Mouse (Mus musculus): Measurements from ENCODE around the gene Prpf8. TPM values are rescaled to one million over a fixed set of nuclear protein-coding genes. Genes with fewer than 3 reads are reported as not detected.
A peak's percentile ranks its signal among the peaks of the same experiment; 100 is the strongest.

Gene Prpf8
- polyA plus RNA-seq, 1 experiment from 2014 or later, result 81.6 TPM

DNA sequence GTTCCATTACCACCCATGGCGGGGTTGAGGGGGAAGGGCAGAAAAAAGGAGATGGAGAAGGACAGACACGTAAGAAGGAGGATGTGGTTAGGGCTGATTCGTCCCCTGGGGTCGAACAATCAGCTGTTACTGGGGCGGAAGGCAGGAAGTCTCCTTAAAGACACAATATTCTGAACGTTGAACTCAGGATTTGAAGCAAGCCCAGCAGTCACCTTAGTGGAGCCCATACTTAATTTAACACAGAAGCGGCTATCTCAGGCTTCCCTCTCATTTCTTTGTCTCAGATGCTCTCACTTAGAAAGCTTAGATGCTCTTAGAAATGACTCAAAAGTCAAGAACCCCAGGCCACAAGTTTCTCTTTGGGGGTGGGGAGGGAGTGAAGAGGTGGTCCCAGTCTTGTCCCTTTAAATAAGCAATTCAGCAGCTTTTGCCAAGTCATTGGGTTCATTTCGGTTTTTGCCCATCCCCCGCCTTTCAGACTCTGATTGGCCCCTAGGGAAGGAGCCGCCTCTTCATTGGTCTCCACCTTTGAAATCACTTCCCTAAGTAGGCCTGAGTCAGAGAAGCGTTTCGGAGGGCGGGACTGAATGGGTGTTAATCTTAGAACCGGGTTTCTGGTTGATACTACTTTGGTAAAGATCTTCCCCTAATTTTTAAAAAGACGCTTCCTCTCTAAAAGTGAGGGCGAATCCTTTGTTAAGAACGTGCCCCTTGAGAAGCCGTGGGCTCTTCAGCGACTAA lies 26.3 kb upstream of the Prpf8 start:
- H3K4me1 ChIP-seq, result peaks cover 29% of the 10 kb centered on the region
- no peak for ATAC-seq (ENCODE audit: low FRiP score, low read depth)
- H3K27ac ChIP-seq (replicated peaks), result peak overlapping the region; percentile 71
- H3K4me2 ChIP-seq (replicated peaks), result peak overlapping the region; percentile 80
- 3% methylated on average over 19 of the region's 19 CpGs for WGBS
- H3K27me3 ChIP-seq, result no peaks in the 10 kb centered on the region
- H3K9ac ChIP-seq (replicated peaks), result peak overlapping the region; percentile 52
- peak overlapping the region; percentile 67 for H3K4me3 ChIP-seq
- H3K9me3 ChIP-seq, result no peaks in the 10 kb centered on the region
- H3K36me3 ChIP-seq, result peaks cover 5% of the 10 kb centered on the region; the same call in 1 of the 2 replicates

- peak within 1 kb of the TSS; percentile 80 for H3K4me2 ChIP-seq (replicated peaks)
- under 1% methylated on average over 46 of the region's 46 CpGs for WGBS
- H3K4me1 ChIP-seq, result peaks cover 29% of the 10 kb centered on the region
- no peaks in the 10 kb centered on the region for H3K27me3 ChIP-seq
- H3K9me3 ChIP-seq, result no peaks in the 10 kb centered on the region
- peak within 1 kb of the TSS; percentile 71 for H3K27ac ChIP-seq (replicated peaks)
- peak within 1 kb of the TSS; percentile 73 for H3K9ac ChIP-seq (replicated peaks)
- peak within 1 kb of the TSS; percentile 67 for H3K4me3 ChIP-seq
- peaks cover 11% of the 10 kb centered on the region for H3K36me3 ChIP-seq
- ATAC-seq (ENCODE audit: low FRiP score, low read depth), result peak; percentile 96
Measured at GRCm38 (mm10) chr11:75460844-75461742, 25.5 kb upstream of the Prpf8 start, which contains the start of gene Tlcd2. Gene Tlcd2, plus strand, starts transcription at chr11:75461715.

DNA sequence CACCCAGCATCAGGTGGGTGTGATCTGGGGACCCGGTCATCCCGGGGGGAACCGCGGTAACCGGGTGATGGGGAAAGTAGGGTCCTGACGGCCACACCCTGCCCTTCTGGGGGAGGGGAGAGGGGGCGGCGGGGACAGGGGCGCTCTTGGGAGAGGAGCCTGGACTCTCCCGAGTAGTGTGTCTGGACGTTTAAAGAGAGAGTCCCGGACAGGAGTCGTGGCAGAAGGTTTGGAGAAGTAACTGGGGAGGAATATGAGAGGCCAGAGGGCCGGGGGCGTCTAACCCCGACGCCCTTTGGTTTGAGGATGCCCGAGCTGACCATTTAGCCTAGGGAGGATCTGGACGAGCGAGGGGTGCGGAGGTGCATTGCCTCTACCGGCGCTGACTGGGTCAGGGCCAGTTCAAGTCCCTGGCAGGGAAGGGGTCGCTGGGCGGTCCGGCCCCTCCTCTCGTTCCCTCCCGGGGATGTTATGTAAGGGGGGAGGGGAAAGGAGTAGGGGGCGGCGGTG lies 24.8 kb upstream of the Prpf8 start:
- H3K4me2 ChIP-seq (replicated peaks), result peak overlapping the region; percentile 80
- peak; percentile 7; the same call in 1 of the 2 replicates for ATAC-seq (ENCODE audit: low FRiP score, low read depth)
- H3K4me3 ChIP-seq, result peak overlapping the region; percentile 67
- peaks cover 29% of the 10 kb centered on the region for H3K4me1 ChIP-seq
- under 1% methylated on average over 28 of the region's 30 CpGs for WGBS
- no peaks in the 10 kb centered on the region for H3K27me3 ChIP-seq
- peak overlapping the region; percentile 31; the same call in 1 of the 2 replicates for H3K27ac ChIP-seq (replicated peaks)
- H3K9me3 ChIP-seq, result no peaks in the 10 kb centered on the region
- peak overlapping the region; percentile 73 for H3K9ac ChIP-seq (replicated peaks)
- peaks cover 11% of the 10 kb centered on the region for H3K36me3 ChIP-seq

DNA sequence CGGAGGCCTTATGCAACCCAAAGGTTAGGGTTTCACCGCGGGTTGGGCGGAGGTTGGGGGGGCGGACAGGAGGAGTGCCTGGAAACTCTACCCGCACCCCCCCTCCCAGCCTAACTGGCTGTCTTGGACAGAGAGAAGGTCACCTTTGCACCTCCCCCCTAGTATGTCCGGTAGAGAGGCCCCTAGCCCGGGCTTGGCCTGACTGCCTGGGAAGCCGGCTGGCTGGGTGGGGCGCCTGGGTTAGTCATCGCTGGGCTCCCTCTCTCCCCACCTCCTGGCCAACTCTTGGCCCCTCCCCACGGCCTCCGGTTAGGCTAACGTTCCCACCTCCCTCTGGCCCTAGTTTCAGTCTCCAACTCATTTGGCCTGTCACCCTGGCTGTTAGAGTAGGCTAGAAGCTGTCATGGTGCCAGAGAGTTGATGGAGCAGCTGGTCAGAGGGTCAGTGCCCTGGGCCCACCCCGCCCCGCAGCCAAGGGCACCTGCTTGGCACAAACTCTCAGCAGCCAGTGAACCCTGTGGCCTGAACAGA lies 24.3 kb upstream of the Prpf8 start:
- WGBS, result 6% methylated on average over 13 of the region's 16 CpGs
- H3K9me3 ChIP-seq, result no peaks in the 10 kb centered on the region
- peak overlapping the region; percentile 73 for H3K9ac ChIP-seq (replicated peaks)
- 0 out of 2 replicates have a peak, but pooled peaks cover under 1% of the 10 kb centered on the region for H3K27me3 ChIP-seq
- ATAC-seq (ENCODE audit: low FRiP score, low read depth), result no peak
- peak overlapping the region; percentile 80 for H3K4me2 ChIP-seq (replicated peaks)
- peak overlapping the region; percentile 67 for H3K4me3 ChIP-seq
- H3K36me3 ChIP-seq, result peaks cover 11% of the 10 kb centered on the region
- peak overlapping the region; percentile 31; the same call in 1 of the 2 replicates for H3K27ac ChIP-seq (replicated peaks)
- H3K4me1 ChIP-seq, result peaks cover 29% of the 10 kb centered on the region

GRCm38 (mm10) chr11:75462865-75463336 lies 23.7 kb upstream of the Prpf8 start:
- no peak overlapping the region for H3K9ac ChIP-seq (replicated peaks)

DNA sequence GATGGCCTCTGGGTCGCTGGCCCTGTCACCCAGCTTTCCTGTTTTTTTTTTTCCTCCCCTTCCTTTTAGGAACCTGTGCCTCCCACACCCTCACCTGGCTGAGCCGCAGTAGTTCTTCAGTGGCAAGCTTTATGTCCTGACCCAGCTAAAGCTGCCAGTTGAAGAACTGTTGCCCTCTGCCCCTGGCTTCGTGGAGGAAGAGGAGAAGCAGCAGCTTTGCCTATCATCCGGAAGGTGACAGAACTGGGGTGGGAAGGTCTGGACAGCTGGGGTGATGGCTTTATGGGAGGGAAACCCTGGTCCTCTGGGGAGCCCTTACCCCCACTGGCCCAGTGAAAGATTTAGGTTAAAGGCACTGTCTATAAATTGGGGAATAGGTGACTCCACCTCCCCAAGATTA lies 23.0 kb upstream of the Prpf8 start:
- H3K36me3 ChIP-seq, result peaks cover 11% of the 10 kb centered on the region
- no peaks in the 10 kb centered on the region for H3K9me3 ChIP-seq
- no peak overlapping the region for H3K27ac ChIP-seq (replicated peaks)
- H3K4me3 ChIP-seq, result no peak overlapping the region
- peaks cover 37% of the 10 kb centered on the region for H3K4me1 ChIP-seq
- no peak for ATAC-seq (ENCODE audit: low FRiP score, low read depth)
- peaks cover 11% of the 10 kb centered on the region; the same call in 1 of the 2 replicates for H3K27me3 ChIP-seq
- H3K9ac ChIP-seq (replicated peaks), result no peak overlapping the region
- WGBS, result 72% methylated on average over 4 of the region's 4 CpGs
- H3K4me2 ChIP-seq (replicated peaks), result no peak overlapping the region

More at GRCm38 (mm10) chr11:75462865-75463336, 23.7 kb upstream of the Prpf8 start:
- 3% methylated on average over 9 of the region's 9 CpGs for WGBS
- peaks cover 6% of the 10 kb centered on the region; the same call in 1 of the 2 replicates for H3K27me3 ChIP-seq
- H3K4me1 ChIP-seq, result peaks cover 34% of the 10 kb centered on the region
- peak overlapping the region; percentile 80 for H3K4me2 ChIP-seq (replicated peaks)
- no peaks in the 10 kb centered on the region for H3K9me3 ChIP-seq
- H3K4me3 ChIP-seq, result peak overlapping the region; percentile 67
- H3K27ac ChIP-seq (replicated peaks), result no peak overlapping the region
- H3K36me3 ChIP-seq, result peaks cover 11% of the 10 kb centered on the region
- ATAC-seq (ENCODE audit: low FRiP score, low read depth), result no peak

DNA sequence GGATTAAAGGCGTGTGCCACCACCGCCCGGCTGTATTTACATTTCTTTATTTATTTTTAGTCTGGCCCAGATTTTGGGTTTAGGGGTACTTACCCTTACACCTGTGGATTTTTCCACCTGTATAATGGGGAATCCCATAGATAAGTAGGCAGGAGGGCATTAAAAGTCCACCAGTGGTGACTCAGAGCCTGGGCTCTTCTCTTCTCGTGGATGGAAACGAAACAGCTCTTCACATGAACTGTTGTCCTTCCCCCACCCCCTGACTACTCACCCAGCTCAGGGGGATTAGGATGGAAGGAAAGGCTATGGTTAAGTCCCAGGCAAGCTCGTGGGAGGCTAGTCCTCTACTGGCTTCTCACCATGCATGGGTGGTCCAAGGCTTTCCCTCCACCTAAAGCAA lies 22.2 kb upstream of the Prpf8 start:
- 76% methylated on average over 6 of the region's 6 CpGs for WGBS
- H3K36me3 ChIP-seq, result peaks cover 11% of the 10 kb centered on the region

GRCm38 (mm10) chr11:75465051-75465450 lies 21.6 kb upstream of the Prpf8 start:
- 87% methylated on average over 6 of the region's 6 CpGs for WGBS
- H3K4me1 ChIP-seq, result peaks cover 29% of the 10 kb centered on the region
- peaks cover 11% of the 10 kb centered on the region for H3K36me3 ChIP-seq

More for the DNA sequence above, 22.2 kb upstream of the Prpf8 start:
- Histone ChIP-seq H3K9me3 (no peaks in the 10 kb centered on the region), H3K4me2 (replicated peaks) (no peak overlapping the region), H3K27me3 (peaks cover 15% of the 10 kb centered on the region; the same call in 1 of the 2 replicates), H3K4me1 (peaks cover 35% of the 10 kb centered on the region), H3K27ac (replicated peaks) (no peak overlapping the region), H3K4me3 (no peak overlapping the region), H3K9ac (replicated peaks) (no peak overlapping the region)
- no peak for ATAC-seq (ENCODE audit: low FRiP score, low read depth)

GRCm38 (mm10) chr11:75466731-75467505 lies 19.7 kb upstream of the Prpf8 start:
- Histone ChIP-seq H3K36me3 (peaks cover 11% of the 10 kb centered on the region), H3K9me3 (no peaks in the 10 kb centered on the region), H3K4me1 (peaks cover 21% of the 10 kb centered on the region), H3K4me3 (no peak overlapping the region), H3K9ac (replicated peaks) (no peak overlapping the region), H3K4me2 (replicated peaks) (no peak overlapping the region), H3K27me3 (peaks cover 15% of the 10 kb centered on the region; the same call in 1 of the 2 replicates), H3K27ac (replicated peaks) (no peak overlapping the region)
- WGBS, result 99% methylated on average over 4 of the region's 4 CpGs
- ATAC-seq (ENCODE audit: low FRiP score, low read depth), result no peak

More at GRCm38 (mm10) chr11:75465051-75465450, 21.6 kb upstream of the Prpf8 start:
- H3K27ac ChIP-seq (replicated peaks), result no peak overlapping the region
- H3K4me3 ChIP-seq, result no peak overlapping the region
- no peak overlapping the region for H3K4me2 ChIP-seq (replicated peaks)
- no peak overlapping the region for H3K9ac ChIP-seq (replicated peaks)
- ATAC-seq (ENCODE audit: low FRiP score, low read depth), result no peak
- no peaks in the 10 kb centered on the region for H3K9me3 ChIP-seq
- peaks cover 15% of the 10 kb centered on the region; the same call in 1 of the 2 replicates for H3K27me3 ChIP-seq

GRCm38 (mm10) chr11:75467512-75468215 lies 19.0 kb upstream of the Prpf8 start:
- WGBS, result 20% methylated on average over 19 of the region's 19 CpGs
- H3K27ac ChIP-seq (replicated peaks), result no peak overlapping the region
- peaks cover 13% of the 10 kb centered on the region; the same call in 1 of the 2 replicates for H3K4me1 ChIP-seq
- peak overlapping the region; percentile 26 for H3K4me3 ChIP-seq
- peak overlapping the region; percentile 52 for H3K4me2 ChIP-seq (replicated peaks)
- H3K27me3 ChIP-seq, result peaks cover 15% of the 10 kb centered on the region; the same call in 1 of the 2 replicates
- H3K36me3 ChIP-seq, result peaks cover 11% of the 10 kb centered on the region
- ATAC-seq (ENCODE audit: low FRiP score, low read depth), result no peak; the same call in 1 of the 2 replicates
- peak overlapping the region; percentile 24; the same call in 1 of the 2 replicates for H3K9ac ChIP-seq (replicated peaks)
- H3K9me3 ChIP-seq, result no peaks in the 10 kb centered on the region
